Mouse (Mus musculus) embryonic facial prominence, embryonic 11.5 days (tissue): Measurements from ENCODE around the gene Mrpl58. TPM values are rescaled to one million over a fixed set of nuclear protein-coding genes. Genes with fewer than 3 reads are reported as not detected.
"Not testable (repeated sequence)": the region's sequence is repeated elsewhere in the genome, so short reads cannot be mapped to it uniquely, and the experiment has no call there.

Experiments
- ATAC-seq: fragments of 200-750 bp; cut with Nextera tagmentation; replicated peaks from 2 replicates; pipeline ENCODE4 v1.8.0; 2017; ENCODE audit warnings: low read depth; ENCODE audit not compliant: insufficient number of reproducible peaks, low FRiP score, low TSS enrichment
- DNase-seq: peaks from one replicate; pipeline ENCODE4 v3.0.0-alpha.2; 2015; ENCODE audit warnings: low spot score
- H3K27ac ChIP-seq: fragments of 300-500 bp; sonication (generic); replicated peaks from 2 replicates; pipeline ENCODE4 v1.5.1; 2014; ENCODE audit warnings: mild to moderate bottlenecking, low read depth, low read length, control low read depth
- H3K27me3 ChIP-seq: fragments of 300-500 bp; sonication (generic); 2 replicates; pipeline ENCODE4 v1.6.1; 2014; ENCODE audit warnings: mild to moderate bottlenecking, low read length, moderate library complexity, mixed read lengths; ENCODE audit not compliant: control insufficient read depth, insufficient read depth
- H3K36me3 ChIP-seq: fragments of 300-500 bp; sonication (generic); replicated peaks from 2 replicates; pipeline ENCODE4 v1.6.1; 2014; ENCODE audit warnings: low read depth, mild to moderate bottlenecking, low read length, moderate library complexity, mixed read lengths; ENCODE audit not compliant: control insufficient read depth, insufficient read depth
- H3K4me1 ChIP-seq: fragments of 300-500 bp; sonication (generic); 2 replicates; pipeline ENCODE4 v1.6.1; 2014; ENCODE audit warnings: low read length, mixed read lengths; ENCODE audit not compliant: control insufficient read depth, insufficient read depth
- H3K4me2 ChIP-seq: fragments of 300-500 bp; sonication (generic); 2 replicates; pipeline ENCODE4 v1.6.1; 2014; ENCODE audit warnings: low read depth, mild to moderate bottlenecking, control low read depth, low read length, moderate library complexity
- H3K4me3 ChIP-seq: fragments of 300-500 bp; sonication (generic); 2 replicates; pipeline ENCODE4 v1.5.1; 2014; ENCODE audit warnings: low read depth, low read length, control low read depth
- H3K9ac ChIP-seq: fragments of 300-500 bp; sonication (generic); replicated peaks from 2 replicates; pipeline ENCODE4 v1.6.1; 2014; ENCODE audit warnings: mild to moderate bottlenecking, control low read depth, low read length
- H3K9me3 ChIP-seq: fragments of 300-500 bp; sonication (generic); replicated peaks from 2 replicates; pipeline ENCODE4 v1.6.1; 2016; ENCODE audit warnings: mild to moderate bottlenecking, low read length, inconsistent platforms, mixed read lengths; ENCODE audit not compliant: control insufficient read depth
- WGBS: fragments of 180-500 bp; shearing (Covaris S2); extraction: QIAGEN DNeasy Blood & Tissue Kit; methylation state at CpG from one replicate; pipeline ENCODE4 v1.1.7; 2014; 5-methylcytosine and 5-hydroxymethylcytosine counted together
- polyA plus RNA-seq: library from polyadenylated mRNA; unstranded; fragments of >200 nt; fragmentation: Nextera tagmentation; extraction: Ambion mirVana; gene quantifications from 2 replicates; pipeline ENCODE4 v1.2.1, GENCODE M21; 2014

The Mrpl58 gene
- polyA plus RNA-seq, 1 experiment from 2014 or later: 217 TPM

- no peaks in the 10 kb centered on the region for H3K9me3 ChIP-seq
- H3K9ac ChIP-seq: no peak overlapping the region; the same call in 1 of the 2 replicates
- no peaks in the 10 kb centered on the region for H3K36me3 ChIP-seq
- peak overlapping the region; percentile 84 for H3K4me2 ChIP-seq
- no peak for ATAC-seq
- WGBS: 48% methylated on average over 16 of the region's 16 CpGs
- DNase-seq: no peak
- H3K4me1 ChIP-seq: peaks cover 10% of the 10 kb centered on the region
- H3K27ac ChIP-seq: no peak overlapping the region
- no peaks in the 10 kb centered on the region for H3K27me3 ChIP-seq
- no peak overlapping the region for H3K4me3 ChIP-seq
Observed at GRCm38 (mm10) chr11:115383701-115384474, 19.7 kb upstream of the Mrpl58 start.

- H3K27ac ChIP-seq: no peak overlapping the region
- 56% methylated on average over 5 of the region's 5 CpGs for WGBS
- H3K36me3 ChIP-seq: no peaks in the 10 kb centered on the region
- DNase-seq (no peak), ATAC-seq (no peak)
- H3K4me3 ChIP-seq: no peak overlapping the region
- H3K9ac ChIP-seq: no peak overlapping the region
- no peak overlapping the region for H3K4me2 ChIP-seq
- H3K4me1 ChIP-seq: peaks cover 10% of the 10 kb centered on the region
- H3K9me3 ChIP-seq: no peaks in the 10 kb centered on the region
- no peaks in the 10 kb centered on the region for H3K27me3 ChIP-seq
Observed at GRCm38 (mm10) chr11:115384587-115384986, 19.0 kb upstream of the Mrpl58 start.

- not testable (repeated sequence) for H3K4me2 ChIP-seq, H3K27me3 ChIP-seq, H3K9ac ChIP-seq, H3K4me3 ChIP-seq, H3K4me1 ChIP-seq, DNase-seq, H3K9me3 ChIP-seq, H3K36me3 ChIP-seq, H3K27ac ChIP-seq, ATAC-seq
- 90% methylated on average over 3 of the region's 3 CpGs for WGBS
Observed at GRCm38 (mm10) chr11:115386859-115387258, 16.7 kb upstream of the Mrpl58 start.

GRCm38 (mm10) chr11:115391358-115391757 is 12.2 kb upstream of the Mrpl58 start:
- no peaks in the 10 kb centered on the region for H3K27me3 ChIP-seq
- H3K9me3 ChIP-seq: no peaks in the 10 kb centered on the region
- DNase-seq (no peak), ATAC-seq (no peak)
- H3K4me1 ChIP-seq: no peaks in the 10 kb centered on the region
- no peak overlapping the region for H3K4me3 ChIP-seq
- WGBS: 93% methylated on average over 7 of the region's 7 CpGs
- peaks cover 2% of the 10 kb centered on the region for H3K36me3 ChIP-seq
- no peak overlapping the region for H3K9ac ChIP-seq
- H3K27ac ChIP-seq: no peak overlapping the region
- no peak overlapping the region for H3K4me2 ChIP-seq

GRCm38 (mm10) chr11:115393721-115394325 is 9.7 kb upstream of the Mrpl58 start:
- WGBS: 65% methylated on average over 34 of the region's 34 CpGs
- ATAC-seq (0 out of 2 replicates have a peak, but pooled peaks have one; percentile 34), DNase-seq (no peak)
- H3K27me3 ChIP-seq: no peaks in the 10 kb centered on the region
- no peak overlapping the region for H3K4me3 ChIP-seq
- no peaks in the 10 kb centered on the region for H3K4me1 ChIP-seq
- no peak overlapping the region for H3K4me2 ChIP-seq
- H3K36me3 ChIP-seq: peaks cover 2% of the 10 kb centered on the region
- no peak overlapping the region for H3K27ac ChIP-seq
- H3K9me3 ChIP-seq: no peaks in the 10 kb centered on the region
- H3K9ac ChIP-seq: no peak overlapping the region

- no peak for DNase-seq
- no peak for ATAC-seq
- Histone ChIP-seq H3K4me3 (no peak overlapping the region), H3K4me1 (no peaks in the 10 kb centered on the region), H3K27me3 (no peaks in the 10 kb centered on the region), H3K36me3 (peaks cover 2% of the 10 kb centered on the region), H3K9ac (no peak overlapping the region), H3K9me3 (no peaks in the 10 kb centered on the region), H3K27ac (no peak overlapping the region), H3K4me2 (no peak overlapping the region)
- 83% methylated on average over 7 of the region's 7 CpGs for WGBS
Observed at GRCm38 (mm10) chr11:115398085-115398484, 5.5 kb upstream of the Mrpl58 start.

- WGBS: 70% methylated on average over 3 of the region's 3 CpGs
- DNase-seq (no peak), ATAC-seq (no peak)
- H3K4me1 ChIP-seq: no peaks in the 10 kb centered on the region
- H3K4me2 ChIP-seq: no peak overlapping the region
- no peaks in the 10 kb centered on the region for H3K9me3 ChIP-seq
- H3K27me3 ChIP-seq: no peaks in the 10 kb centered on the region
- no peak overlapping the region for H3K9ac ChIP-seq
- no peak overlapping the region for H3K4me3 ChIP-seq
- H3K36me3 ChIP-seq: no peaks in the 10 kb centered on the region
- no peak overlapping the region for H3K27ac ChIP-seq
Observed at GRCm38 (mm10) chr11:115400126-115400525, 3.4 kb upstream of the Mrpl58 start.

- H3K9me3 ChIP-seq: no peaks in the 10 kb centered on the region
- H3K27me3 ChIP-seq: no peaks in the 10 kb centered on the region
- no peak overlapping the region for H3K9ac ChIP-seq
- ATAC-seq (no peak), DNase-seq (no peak)
- H3K4me1 ChIP-seq: no peaks in the 10 kb centered on the region
- H3K4me3 ChIP-seq: no peak overlapping the region
- H3K4me2 ChIP-seq: no peak overlapping the region
- H3K36me3 ChIP-seq: no peaks in the 10 kb centered on the region
- 54% methylated on average over 11 of the region's 11 CpGs for WGBS
- no peak overlapping the region for H3K27ac ChIP-seq
Observed at GRCm38 (mm10) chr11:115400630-115401391, 2.7 kb upstream of the Mrpl58 start.
